Mouse (Mus musculus): ENCODE measurements around the gene Stambp.

GRCm38 (mm10) chr6:83503361-83503760 is 69.2 kb downstream of the Stambp start:
- TF ChIP-seq MAFK (IDR thresholded peaks at IDR 0.05; ENCODE audit: insufficient read depth, low read depth, low read length), result no peak
- no peak for TF ChIP-seq HCFC1 (IDR thresholded peaks at IDR 0.05; ENCODE audit: borderline replicate concordance, insufficient read depth, low read length)

All from ES-E14 (cell line).